Mouse (Mus musculus) thymus, postnatal 25 days (tissue): ENCODE results near the gene Ska2.

Experiments
- DNase-seq: peaks from one replicate; pipeline ENCODE4 v3.0.0; 2022

The Ska2 gene

GRCm38 (mm10) chr11:87108755-87109518, at the start of gene Ska2:
Gene Ska2, plus strand, starts transcription at chr11:87109234.
- DNase-seq = peak; percentile 96

- no peak for DNase-seq
These were observed 48.6 kb upstream of the Ska2 start for GRCm38 (mm10) chr11:87060410-87060809.

GRCm38 (mm10) chr11:87062087-87062486, 46.9 kb upstream of the Ska2 start:
- no peak for DNase-seq

GRCm38 (mm10) chr11:87073343-87073865, 35.6 kb upstream of the Ska2 start:
- DNase-seq = no peak

- DNase-seq = peak; percentile 92
These were observed 35.1 kb upstream of the Ska2 start, which contains the start of gene Gdpd1 for GRCm38 (mm10) chr11:87073866-87074440. Gene Gdpd1, minus strand, starts transcription at chr11:87074062.

- DNase-seq = no peak
These were observed 25.3 kb upstream of the Ska2 start for GRCm38 (mm10) chr11:87083712-87084111.

GRCm38 (mm10) chr11:87085461-87085860, 23.6 kb upstream of the Ska2 start:
- DNase-seq = no peak

- DNase-seq = peak; percentile 80
These were observed 22.6 kb upstream of the Ska2 start, which contains the start of gene Smg8 for GRCm38 (mm10) chr11:87086290-87086984. Gene Smg8, minus strand, starts transcription at chr11:87086774.

- DNase-seq = no peak
These were observed 21.9 kb upstream of the Ska2 start for GRCm38 (mm10) chr11:87087142-87087541.

GRCm38 (mm10) chr11:87108409-87108754, 652 bp upstream of the Ska2 start, which contains the start of gene Prr11:
Gene Prr11, minus strand, starts transcription at chr11:87108708.
- no peak for DNase-seq

- no peak for DNase-seq
These were observed 611 bp downstream of the Ska2 start for GRCm38 (mm10) chr11:87109519-87110171.

GRCm38 (mm10) chr11:87110172-87110909, 1.3 kb downstream of the Ska2 start:
- no peak for DNase-seq

- no peak for DNase-seq
These were observed 12.8 kb downstream of the Ska2 start for GRCm38 (mm10) chr11:87121864-87122263.

GRCm38 (mm10) chr11:87125562-87125961, 16.5 kb downstream of the Ska2 start:
- DNase-seq = no peak

GRCm38 (mm10) chr11:87126281-87126823, 17.3 kb downstream of the Ska2 start:
- no peak for DNase-seq

GRCm38 (mm10) chr11:87126824-87127816, 18.1 kb downstream of the Ska2 start, which contains the start of gene Trim37:
Gene Trim37, plus strand, starts transcription at chr11:87127077.
- peak; percentile 82 for DNase-seq

- DNase-seq = no peak
These were observed 27.2 kb downstream of the Ska2 start for GRCm38 (mm10) chr11:87136233-87136632.

GRCm38 (mm10) chr11:87158012-87158411, 49.0 kb downstream of the Ska2 start:
- no peak for DNase-seq

GRCm38 (mm10) chr11:87162687-87163086, 53.7 kb downstream of the Ska2 start:
- no peak for DNase-seq

GRCm38 (mm10) chr11:87163751-87164150, 54.7 kb downstream of the Ska2 start:
- DNase-seq = no peak

- DNase-seq = no peak
These were observed 64.6 kb downstream of the Ska2 start for GRCm38 (mm10) chr11:87173625-87174024.
